Mouse (Mus musculus) embryonic facial prominence, embryonic 15.5 days (tissue): ENCODE results near the gene Klhl3. TPM values are rescaled to one million over a fixed set of nuclear protein-coding genes. Genes with fewer than 3 reads are reported as not detected.

Source experiments
- ATAC-seq: fragments of 200-750 bp; cut with Nextera tagmentation; 2 replicates; pipeline ENCODE4 v1.8.0; 2017; ENCODE audit warnings: low read depth, moderate TSS enrichment; ENCODE audit not compliant: insufficient number of reproducible peaks, low FRiP score, low TSS enrichment
- H3K27ac ChIP-seq: fragments of 300-500 bp; sonication (generic); replicated peaks from 2 replicates; pipeline ENCODE4 v1.5.1; 2015; ENCODE audit warnings: mild to moderate bottlenecking, inconsistent platforms
- H3K27me3 ChIP-seq: fragments of 300-500 bp; sonication (generic); 2 replicates; pipeline ENCODE4 v1.6.1; 2015; ENCODE audit warnings: inconsistent platforms
- H3K36me3 ChIP-seq: fragments of 300-500 bp; sonication (generic); 2 replicates; pipeline ENCODE4 v1.6.1; 2015; ENCODE audit warnings: mild to moderate bottlenecking, inconsistent platforms
- H3K4me1 ChIP-seq: fragments of 300-500 bp; sonication (generic); 2 replicates; pipeline ENCODE4 v1.6.1; 2015; ENCODE audit warnings: inconsistent platforms
- H3K4me2 ChIP-seq: fragments of 300-500 bp; sonication (generic); replicated peaks from 2 replicates; pipeline ENCODE4 v1.6.1; 2015; ENCODE audit warnings: mild to moderate bottlenecking, inconsistent platforms
- H3K4me3 ChIP-seq: fragments of 300-500 bp; sonication (generic); replicated peaks from 2 replicates; pipeline ENCODE4 v1.5.1; 2015; ENCODE audit warnings: mild to moderate bottlenecking, inconsistent platforms
- H3K9ac ChIP-seq: fragments of 300-500 bp; sonication (generic); 2 replicates; pipeline ENCODE4 v1.6.1; 2015; ENCODE audit warnings: inconsistent platforms
- H3K9me3 ChIP-seq: fragments of 300-500 bp; sonication (generic); replicated peaks from 2 replicates; pipeline ENCODE4 v1.6.1; 2016; ENCODE audit warnings: inconsistent platforms
- WGBS: fragments of 180-500 bp; shearing (Covaris S2); methylation state at CpG from one replicate; pipeline ENCODE4 v1.1.7; 2015; 5-methylcytosine and 5-hydroxymethylcytosine counted together
- polyA plus RNA-seq: library from polyadenylated mRNA; unstranded; fragments of >200 nt; fragmentation: Nextera tagmentation; extraction: Ambion mirVana; gene quantifications from 2 replicates; pipeline ENCODE4 v1.2.1, GENCODE M21; 2015

The Klhl3 gene
- polyA plus RNA-seq, 1 experiment from 2014 or later: 3.6 TPM

- WGBS: 80% methylated on average over 3 of the region's 3 CpGs
- H3K36me3 ChIP-seq: no peaks in the 10 kb centered on the region
- H3K27me3 ChIP-seq: no peaks in the 10 kb centered on the region
- no peak overlapping the region for H3K27ac ChIP-seq
- no peaks in the 10 kb centered on the region for H3K9me3 ChIP-seq
- no peak overlapping the region for H3K9ac ChIP-seq
- H3K4me2 ChIP-seq: no peak overlapping the region
- ATAC-seq: no peak
- no peak overlapping the region for H3K4me3 ChIP-seq
- peaks cover 8% of the 10 kb centered on the region for H3K4me1 ChIP-seq
These were observed 10.9 kb upstream of the Klhl3 start for GRCm38 (mm10) chr13:58124278-58124677.

- Histone ChIP-seq H3K4me1 (peaks cover 8% of the 10 kb centered on the region), H3K27ac (no peak overlapping the region), H3K4me2 (no peak overlapping the region), H3K9me3 (no peaks in the 10 kb centered on the region), H3K27me3 (no peaks in the 10 kb centered on the region), H3K9ac (no peak overlapping the region), H3K4me3 (no peak overlapping the region), H3K36me3 (no peaks in the 10 kb centered on the region)
- 73% methylated on average over 8 of the region's 8 CpGs for WGBS
- no peak for ATAC-seq
These were observed 10.0 kb upstream of the Klhl3 start for GRCm38 (mm10) chr13:58123381-58123780.

- Histone ChIP-seq H3K36me3 (no peaks in the 10 kb centered on the region), H3K4me3 (no peak overlapping the region), H3K4me1 (peaks cover 8% of the 10 kb centered on the region), H3K9me3 (no peaks in the 10 kb centered on the region), H3K27ac (no peak overlapping the region), H3K27me3 (no peaks in the 10 kb centered on the region), H3K9ac (no peak overlapping the region), H3K4me2 (no peak overlapping the region)
- no peak for ATAC-seq
- WGBS: 70% methylated on average over 10 of the region's 10 CpGs
These were observed 9.4 kb upstream of the Klhl3 start for GRCm38 (mm10) chr13:58122786-58123297.

GRCm38 (mm10) chr13:58117318-58118017, 4.1 kb upstream of the Klhl3 start:
- Histone ChIP-seq H3K9me3 (no peaks in the 10 kb centered on the region), H3K27ac (no peak overlapping the region), H3K36me3 (no peaks in the 10 kb centered on the region), H3K4me1 (peaks cover 12% of the 10 kb centered on the region), H3K27me3 (no peaks in the 10 kb centered on the region), H3K4me2 (no peak overlapping the region), H3K9ac (no peak overlapping the region), H3K4me3 (no peak overlapping the region)
- no peak for ATAC-seq
- 64% methylated on average over 8 of the region's 8 CpGs for WGBS

- no peaks in the 10 kb centered on the region for H3K9me3 ChIP-seq
- WGBS: 71% methylated on average over 2 of the region's 2 CpGs
- H3K4me3 ChIP-seq: no peak overlapping the region
- H3K9ac ChIP-seq: no peak overlapping the region
- H3K27me3 ChIP-seq: no peaks in the 10 kb centered on the region
- H3K4me1 ChIP-seq: peaks cover 18% of the 10 kb centered on the region
- H3K4me2 ChIP-seq: no peak overlapping the region
- no peaks in the 10 kb centered on the region for H3K36me3 ChIP-seq
- no peak overlapping the region for H3K27ac ChIP-seq
- ATAC-seq: no peak
These were observed 3.4 kb upstream of the Klhl3 start for GRCm38 (mm10) chr13:58116801-58117200.

- Histone ChIP-seq H3K9ac (no peak overlapping the region), H3K4me2 (no peak overlapping the region), H3K27ac (no peak overlapping the region), H3K4me3 (no peak overlapping the region), H3K4me1 (peaks cover 18% of the 10 kb centered on the region), H3K27me3 (no peaks in the 10 kb centered on the region), H3K36me3 (no peaks in the 10 kb centered on the region), H3K9me3 (no peaks in the 10 kb centered on the region)
- WGBS: 52% methylated on average over 13 of the region's 13 CpGs
- ATAC-seq: no peak
These were observed 1.8 kb upstream of the Klhl3 start for GRCm38 (mm10) chr13:58115227-58115626.

- peak overlapping the region; percentile 42 for H3K9ac ChIP-seq
- 15% methylated on average over 11 of the region's 11 CpGs for WGBS
- H3K9me3 ChIP-seq: no peaks in the 10 kb centered on the region
- peak overlapping the region; percentile 56 for H3K4me3 ChIP-seq
- no peak for ATAC-seq
- H3K27me3 ChIP-seq: no peaks in the 10 kb centered on the region
- peak overlapping the region; percentile 88 for H3K4me2 ChIP-seq
- peak overlapping the region; percentile 73 for H3K27ac ChIP-seq
- H3K4me1 ChIP-seq: peaks cover 18% of the 10 kb centered on the region
- no peaks in the 10 kb centered on the region for H3K36me3 ChIP-seq
These were observed 771 bp downstream of the Klhl3 start for GRCm38 (mm10) chr13:58112601-58113041.

- Histone ChIP-seq H3K4me1 (peaks cover 18% of the 10 kb centered on the region), H3K9me3 (no peaks in the 10 kb centered on the region), H3K4me3 (peak overlapping the region; percentile 56), H3K9ac (no peak overlapping the region; the same call in 1 of the 2 replicates), H3K4me2 (peak overlapping the region; percentile 88), H3K27ac (0 out of 2 replicates have a peak overlapping the region, but pooled peaks have one; percentile 73), H3K36me3 (no peaks in the 10 kb centered on the region), H3K27me3 (no peaks in the 10 kb centered on the region)
- 56% methylated on average over 10 of the region's 10 CpGs for WGBS
- ATAC-seq: no peak
These were observed 1.2 kb downstream of the Klhl3 start for GRCm38 (mm10) chr13:58112191-58112590.

- Histone ChIP-seq H3K9ac (no peak overlapping the region), H3K4me1 (peaks cover 18% of the 10 kb centered on the region), H3K9me3 (no peaks in the 10 kb centered on the region), H3K27ac (no peak overlapping the region), H3K4me2 (no peak overlapping the region; the same call in 1 of the 2 replicates), H3K4me3 (no peak overlapping the region), H3K36me3 (no peaks in the 10 kb centered on the region), H3K27me3 (no peaks in the 10 kb centered on the region)
- ATAC-seq: no peak
- 93% methylated on average over 6 of the region's 6 CpGs for WGBS
These were observed 2.1 kb downstream of the Klhl3 start for GRCm38 (mm10) chr13:58111306-58111705.

- Histone ChIP-seq H3K9me3 (no peaks in the 10 kb centered on the region), H3K4me1 (0 out of 2 replicates have a peak, but pooled peaks cover 5% of the 10 kb centered on the region), H3K36me3 (no peaks in the 10 kb centered on the region), H3K9ac (no peak overlapping the region), H3K4me3 (no peak overlapping the region), H3K27ac (no peak overlapping the region), H3K4me2 (no peak overlapping the region), H3K27me3 (no peaks in the 10 kb centered on the region)
- peak; percentile 19; the same call in 1 of the 2 replicates for ATAC-seq
- WGBS: 39% methylated on average over 8 of the region's 8 CpGs
These were observed 22.7 kb downstream of the Klhl3 start for GRCm38 (mm10) chr13:58090643-58091042.

GRCm38 (mm10) chr13:58084396-58084795, 29.0 kb downstream of the Klhl3 start:
- Histone ChIP-seq H3K9me3 (no peaks in the 10 kb centered on the region), H3K4me1 (no peaks in the 10 kb centered on the region), H3K27me3 (no peaks in the 10 kb centered on the region), H3K4me2 (no peak overlapping the region), H3K36me3 (no peaks in the 10 kb centered on the region), H3K4me3 (no peak overlapping the region), H3K27ac (no peak overlapping the region), H3K9ac (no peak overlapping the region)
- 84% methylated on average over 5 of the region's 5 CpGs for WGBS
- ATAC-seq: no peak

- no peak overlapping the region for H3K4me2 ChIP-seq
- no peaks in the 10 kb centered on the region for H3K36me3 ChIP-seq
- no peak overlapping the region for H3K4me3 ChIP-seq
- no peaks in the 10 kb centered on the region for H3K27me3 ChIP-seq
- H3K9me3 ChIP-seq: no peaks in the 10 kb centered on the region
- H3K9ac ChIP-seq: no peak overlapping the region
- no peak for ATAC-seq
- no peaks in the 10 kb centered on the region for H3K4me1 ChIP-seq
- 79% methylated on average over 11 of the region's 11 CpGs for WGBS
- no peak overlapping the region for H3K27ac ChIP-seq
These were observed 29.9 kb downstream of the Klhl3 start for GRCm38 (mm10) chr13:58083521-58083920.
